Mouse (Mus musculus): ENCODE measurements at regions not wholly inside any gene's neighbourhood (a gene's known extent, or its start where the extent isn't known, plus 50 kb on each side); places are given as distances from the start of the nearest gene placed in this dataset.

DNA sequence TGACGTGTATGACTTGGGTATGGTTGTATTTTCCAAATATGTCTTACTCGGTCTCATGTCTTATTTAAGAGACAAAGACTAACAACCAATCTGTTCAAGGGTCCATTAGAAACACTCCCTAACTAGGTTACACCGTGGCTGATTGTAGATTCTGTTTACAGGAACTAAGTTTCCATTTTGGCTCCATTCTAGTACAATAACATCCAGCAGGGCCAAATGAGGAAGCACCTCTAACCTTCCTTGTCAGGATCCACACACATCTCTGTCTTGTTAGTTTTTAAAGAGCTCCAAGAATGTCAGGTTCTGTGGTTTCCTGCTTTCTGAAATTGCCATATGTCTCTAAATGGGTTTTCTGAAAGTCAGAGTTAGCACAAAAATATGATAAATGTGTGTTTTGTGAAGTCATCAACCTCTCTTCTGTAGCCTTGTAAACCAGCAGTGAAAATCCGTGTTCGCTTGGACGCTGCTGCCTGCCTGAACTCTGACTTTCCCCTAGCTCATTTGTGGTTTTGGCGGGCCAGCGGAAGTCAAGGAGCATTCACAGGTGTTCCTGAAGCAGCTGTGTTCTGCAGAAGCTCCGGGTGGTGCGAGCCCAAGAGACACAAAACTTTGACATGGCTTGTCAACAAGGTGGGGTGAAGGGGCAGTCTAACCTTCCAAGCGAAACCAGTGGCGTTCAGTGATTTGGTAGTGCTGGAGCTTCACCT is 76.8 kb downstream of the Otud1 start:
- TF ChIP-seq CTCF (conservative IDR thresholded peaks at IDR 0.05; ENCODE audit: low read length) (no peak), POU5F1 (IDR thresholded peaks at IDR 0.05; ENCODE audit: borderline replicate concordance, low read length) (no peak), NANOG (IDR thresholded peaks at IDR 0.05; ENCODE audit: borderline replicate concordance, low read length) (no peak)
